ENCODE assay signal across 20 mouse cellular contexts in genomic region chr4:156050391-156050980, GRCm38 (mm10). TPM values are rescaled to one million over a fixed set of nuclear protein-coding genes. Genes with fewer than 3 reads are reported as not detected.
DNase-seq lines count a peak whose midpoint lies in the region; ATAC-seq and TF ChIP-seq lines count a peak whose summit lies in the region.
"Had no signal": no experiment of that assay in that cellular context is flagged by ENCODE, and none has a peak within 500 bp of the region (broad histone marks: within the 10 kb centered on the region; RNA-seq: fewer than 3 reads in every experiment).

No protein-coding gene starts in this region.

- H3K36me3 ChIP-seq in embryonic facial prominence, embryonic 14.5 days (ENCODE audit: control insufficient read depth, insufficient read depth, low read length) = no peaks in the 10 kb centered on the region
- no peaks in the 10 kb centered on the region; the same call in 1 of the 2 replicates for H3K36me3 ChIP-seq in embryonic facial prominence, embryonic 10.5 days (replicated peaks)
- no peaks in the 10 kb centered on the region for H3K36me3 ChIP-seq in lung, postnatal 0 days (ENCODE audit: insufficient read depth, low read length)
- H3K36me3 ChIP-seq in kidney, embryonic 15.5 days = peaks cover 9% of the 10 kb centered on the region; the same call in 1 of the 2 replicates
- H3K36me3 ChIP-seq: embryonic facial prominence, embryonic 12.5 days; forebrain, embryonic 15.5 days; G1E; midbrain, embryonic 13.5 days; neural tube, embryonic 13.5 days had no signal

- H3K9ac ChIP-seq in embryonic facial prominence, embryonic 14.5 days (ENCODE audit: low read depth, low read length) = no peak overlapping the region
- no peak overlapping the region for H3K9ac ChIP-seq in lung, postnatal 0 days (replicated peaks; ENCODE audit: low read depth)
- no peak overlapping the region for H3K9ac ChIP-seq in kidney, embryonic 15.5 days
- H3K9ac ChIP-seq: embryonic facial prominence, embryonic 12.5 days; forebrain, embryonic 15.5 days; liver, embryonic 14.5 days; midbrain, embryonic 13.5 days; neural tube, embryonic 13.5 days had no signal

- 0 out of 2 replicates have a peak, but pooled peaks have one; percentile 9 for ATAC-seq in embryonic facial prominence, embryonic 14.5 days (ENCODE audit: low read depth)
- peak; percentile 63 for ATAC-seq in lung, postnatal 0 days
- ATAC-seq in kidney, embryonic 15.5 days (replicated peaks; ENCODE audit: low FRiP score) = no peak
- ATAC-seq in megakaryocyte, adult 5-6 weeks (ENCODE audit: poor library complexity, severe bottlenecking) = no peak
- ATAC-seq: forebrain, embryonic 15.5 days; midbrain, embryonic 13.5 days had no signal

- H3K27ac ChIP-seq in embryonic facial prominence, embryonic 14.5 days (replicated peaks; ENCODE audit: low read depth, low read length) = no peak overlapping the region
- H3K27ac ChIP-seq in embryonic facial prominence, embryonic 10.5 days (replicated peaks) = no peak overlapping the region
- no peak overlapping the region for H3K27ac ChIP-seq in lung, postnatal 0 days (ENCODE audit: low read length)
- H3K27ac ChIP-seq in kidney, embryonic 15.5 days = no peak overlapping the region
- H3K27ac ChIP-seq: embryonic facial prominence, embryonic 12.5 days; forebrain, embryonic 15.5 days; liver, embryonic 14.5 days; midbrain, embryonic 13.5 days; neural tube, embryonic 13.5 days had no signal

- H3K4me2 ChIP-seq in embryonic facial prominence, embryonic 14.5 days (ENCODE audit: low read depth, low read length) = no peak overlapping the region
- no peak overlapping the region for H3K4me2 ChIP-seq in lung, postnatal 0 days (replicated peaks; ENCODE audit: low read depth, low read length)
- no peak overlapping the region for H3K4me2 ChIP-seq in kidney, embryonic 15.5 days
- H3K4me2 ChIP-seq: embryonic facial prominence, embryonic 12.5 days; forebrain, embryonic 15.5 days; midbrain, embryonic 13.5 days; neural tube, embryonic 13.5 days had no signal

- H3K9me3 ChIP-seq in embryonic facial prominence, embryonic 14.5 days (ENCODE audit: control insufficient read depth, low read length) = no peaks in the 10 kb centered on the region
- H3K9me3 ChIP-seq in embryonic facial prominence, embryonic 10.5 days = no peaks in the 10 kb centered on the region
- H3K9me3 ChIP-seq in lung, postnatal 0 days (ENCODE audit: low read length) = no peaks in the 10 kb centered on the region
- H3K9me3 ChIP-seq in kidney, embryonic 15.5 days (replicated peaks) = no peaks in the 10 kb centered on the region
- H3K9me3 ChIP-seq: embryonic facial prominence, embryonic 12.5 days; forebrain, embryonic 15.5 days; G1E; midbrain, embryonic 13.5 days; neural tube, embryonic 13.5 days had no signal

- no peak for TF ChIP-seq CTCF in lung, postnatal 0 days (IDR thresholded peaks at IDR 0.05)

- no peak for DNase-seq in embryonic facial prominence, embryonic 14.5 days (ENCODE audit: low spot score)
- no peak for DNase-seq in embryonic facial prominence, embryonic 10.5 days (ENCODE audit: low spot score)
- peak; percentile 12 for DNase-seq in 3T3-L1 (ENCODE audit: low read depth, low spot score)
- peak; percentile 79 to 80 for DNase-seq in adrenal gland, postnatal 36 days
- peak; percentile 55 for DNase-seq in lung, postnatal 0 days (ENCODE audit: low spot score)
- no peak for DNase-seq in thymus, postnatal 14 days
- DNase-seq: cerebellum, adult 11-12 months; gastrocnemius, postnatal 25 days; kidney, adult 18-20 months; right cerebral cortex, postnatal 25 days; thymus, adult 18-20 months had no signal

- no peaks in the 10 kb centered on the region for H3K4me1 ChIP-seq in embryonic facial prominence, embryonic 14.5 days (ENCODE audit: control insufficient read depth, insufficient read depth, low read length)
- H3K4me1 ChIP-seq in embryonic facial prominence, embryonic 10.5 days = peaks cover 8% of the 10 kb centered on the region
- no peaks in the 10 kb centered on the region for H3K4me1 ChIP-seq in lung, postnatal 0 days (ENCODE audit: insufficient read depth, low read depth, low read length)
- H3K4me1 ChIP-seq in kidney, embryonic 15.5 days = peaks cover 11% of the 10 kb centered on the region; the same call in 1 of the 2 replicates
- H3K4me1 ChIP-seq: embryonic facial prominence, embryonic 12.5 days; forebrain, embryonic 15.5 days; midbrain, embryonic 13.5 days had no signal

- TF ChIP-seq EP300 in lung, postnatal 0 days (IDR thresholded peaks at IDR 0.05) = no peak

- 60% methylated on average over 6 of the region's 6 CpGs for WGBS in embryonic facial prominence, embryonic 14.5 days
- WGBS in embryonic facial prominence, embryonic 10.5 days = 67% methylated on average over 6 of the region's 6 CpGs
- 45% methylated on average over 6 of the region's 6 CpGs for WGBS in lung, postnatal 0 days
- 76% methylated on average over 6 of the region's 6 CpGs for WGBS in kidney, embryonic 15.5 days

- H3K4me3 ChIP-seq in embryonic facial prominence, embryonic 14.5 days (ENCODE audit: low read depth, low read length) = no peak overlapping the region
- no peak overlapping the region for H3K4me3 ChIP-seq in embryonic facial prominence, embryonic 10.5 days
- no peak overlapping the region for H3K4me3 ChIP-seq in lung, postnatal 0 days (ENCODE audit: low read depth, low read length)
- H3K4me3 ChIP-seq in kidney, embryonic 15.5 days (replicated peaks) = no peak overlapping the region
- H3K4me3 ChIP-seq: embryonic facial prominence, embryonic 12.5 days; forebrain, embryonic 15.5 days; midbrain, embryonic 13.5 days; neural tube, embryonic 13.5 days had no signal

- H3K27me3 ChIP-seq in embryonic facial prominence, embryonic 14.5 days (replicated peaks; ENCODE audit: control insufficient read depth, insufficient read depth, low read length) = no peaks in the 10 kb centered on the region
- H3K27me3 ChIP-seq in embryonic facial prominence, embryonic 10.5 days (replicated peaks; ENCODE audit: low read depth, poor library complexity, severe bottlenecking) = no peaks in the 10 kb centered on the region
- H3K27me3 ChIP-seq in lung, postnatal 0 days (replicated peaks; ENCODE audit: insufficient read depth, low read length) = no peaks in the 10 kb centered on the region
- H3K27me3 ChIP-seq in kidney, embryonic 15.5 days = no peaks in the 10 kb centered on the region
- H3K27me3 ChIP-seq: embryonic facial prominence, embryonic 12.5 days; forebrain, embryonic 15.5 days; midbrain, embryonic 13.5 days; neural tube, embryonic 13.5 days had no signal

RNA-seq across cellular contexts. Expression of gene Ttll10, which starts 8.7 kb away (rescaled TPM):
- polyA plus RNA-seq in embryonic facial prominence, embryonic 14.5 days (2014; fragmentation: Nextera tagmentation; extraction: Ambion mirVana) = 1.2 and 2.8 TPM in 2 replicates
- 0.69 and 0.95 TPM in 2 replicates for polyA plus RNA-seq in embryonic facial prominence, embryonic 10.5 days (2016; fragmentation: Nextera tagmentation; extraction: Ambion mirVana)
- total RNA-seq in adrenal gland, postnatal 36 days (2021) = under 1 TPM in 1 of 2 experiments, not detected in 1; 0.16 TPM
- polyA plus RNA-seq in lung, postnatal 0 days (2015; fragmentation: Nextera tagmentation; extraction: Ambion mirVana) = 2.1 and 2.5 TPM in 2 replicates
- polyA plus RNA-seq in kidney, embryonic 15.5 days (2015; fragmentation: Nextera tagmentation; extraction: Ambion mirVana) = 7.8 TPM in 2 replicates
- not detected in 2 replicates for total RNA-seq in megakaryocyte, adult 5-6 weeks (2015)
- not detected in 2 replicates for total RNA-seq in megakaryocyte, adult 5-6 weeks (2017)
- total RNA-seq: gastrocnemius, postnatal 25 days; left cerebral cortex, postnatal 10 days had no signal
- polyA plus RNA-seq: forebrain, embryonic 15.5 days; G1E; midbrain, embryonic 13.5 days; neural tube, embryonic 13.5 days had no signal

RNA-seq across cellular contexts. Expression of gene Tnfrsf18, which starts 24.5 kb away (rescaled TPM):
- polyA plus RNA-seq in embryonic facial prominence, embryonic 14.5 days (2014; fragmentation: Nextera tagmentation; extraction: Ambion mirVana) = 2.7 and 3.1 TPM in 2 replicates
- 1.2 and 1.4 TPM in 2 replicates for polyA plus RNA-seq in embryonic facial prominence, embryonic 10.5 days (2016; fragmentation: Nextera tagmentation; extraction: Ambion mirVana)
- total RNA-seq in adrenal gland, postnatal 36 days (2021) = under 1 TPM in 1 of 2 experiments, not detected in 1; 0.40 TPM
- polyA plus RNA-seq in lung, postnatal 0 days (2015; fragmentation: Nextera tagmentation; extraction: Ambion mirVana) = 1.6 and 1.9 TPM in 2 replicates
- 1.7 and 2.4 TPM in 2 replicates for polyA plus RNA-seq in kidney, embryonic 15.5 days (2015; fragmentation: Nextera tagmentation; extraction: Ambion mirVana)
- 2.7 and 10.3 TPM in 2 replicates for total RNA-seq in megakaryocyte, adult 5-6 weeks (2015)
- total RNA-seq in megakaryocyte, adult 5-6 weeks (2017) = 6.0 and 7.2 TPM in 2 replicates
- total RNA-seq: gastrocnemius, postnatal 25 days; left cerebral cortex, postnatal 10 days had no signal
- polyA plus RNA-seq: G1E had no signal

RNA-seq across cellular contexts. Expression of gene Tnfrsf4, which starts 36.8 kb away (rescaled TPM):
- 0.25 and 0.42 TPM in 2 replicates for polyA plus RNA-seq in embryonic facial prominence, embryonic 14.5 days (2014; fragmentation: Nextera tagmentation; extraction: Ambion mirVana)
- polyA plus RNA-seq in embryonic facial prominence, embryonic 10.5 days (2016; fragmentation: Nextera tagmentation; extraction: Ambion mirVana) = 1.1 and 1.4 TPM in 2 replicates
- total RNA-seq in adrenal gland, postnatal 36 days (2021) = under 1 TPM; 0.43 to 0.89 TPM
- polyA plus RNA-seq in lung, postnatal 0 days (2015; fragmentation: Nextera tagmentation; extraction: Ambion mirVana) = 4.9 and 5.2 TPM in 2 replicates
- polyA plus RNA-seq in kidney, embryonic 15.5 days (2015; fragmentation: Nextera tagmentation; extraction: Ambion mirVana) = 0.72 and 0.78 TPM in 2 replicates
- total RNA-seq in megakaryocyte, adult 5-6 weeks (2015) = 1.5 and 2.1 TPM in 2 replicates
- 1.2 and 2.8 TPM in 2 replicates for total RNA-seq in megakaryocyte, adult 5-6 weeks (2017)

RNA-seq across cellular contexts. Expression of gene Sdf4, which starts 57.8 kb away (rescaled TPM):
- polyA plus RNA-seq in embryonic facial prominence, embryonic 14.5 days (2014; fragmentation: Nextera tagmentation; extraction: Ambion mirVana) = 164 and 181 TPM in 2 replicates
- polyA plus RNA-seq in embryonic facial prominence, embryonic 10.5 days (2016; fragmentation: Nextera tagmentation; extraction: Ambion mirVana) = 132 and 138 TPM in 2 replicates
- 100 to 1,000 TPM; 266 to 276 TPM for total RNA-seq in adrenal gland, postnatal 36 days (2021)
- polyA plus RNA-seq in lung, postnatal 0 days (2015; fragmentation: Nextera tagmentation; extraction: Ambion mirVana) = 155 and 166 TPM in 2 replicates
- 158 and 161 TPM in 2 replicates for polyA plus RNA-seq in kidney, embryonic 15.5 days (2015; fragmentation: Nextera tagmentation; extraction: Ambion mirVana)
- total RNA-seq in megakaryocyte, adult 5-6 weeks (2015) = 43.6 and 57.5 TPM in 2 replicates
- total RNA-seq in megakaryocyte, adult 5-6 weeks (2017) = 216 and 221 TPM in 2 replicates

RNA-seq across cellular contexts. Expression of gene B3galt6, which starts 58.0 kb away (rescaled TPM):
- 14.7 and 17.5 TPM in 2 replicates for polyA plus RNA-seq in embryonic facial prominence, embryonic 14.5 days (2014; fragmentation: Nextera tagmentation; extraction: Ambion mirVana)
- 12.7 and 15.7 TPM in 2 replicates for polyA plus RNA-seq in embryonic facial prominence, embryonic 10.5 days (2016; fragmentation: Nextera tagmentation; extraction: Ambion mirVana)
- total RNA-seq in adrenal gland, postnatal 36 days (2021) = 1 to 10 TPM; 7.6 to 8.0 TPM
- 6.8 TPM in 2 replicates for polyA plus RNA-seq in lung, postnatal 0 days (2015; fragmentation: Nextera tagmentation; extraction: Ambion mirVana)
- 17.5 and 18.1 TPM in 2 replicates for polyA plus RNA-seq in kidney, embryonic 15.5 days (2015; fragmentation: Nextera tagmentation; extraction: Ambion mirVana)
- 3.5 and 3.6 TPM in 2 replicates for total RNA-seq in megakaryocyte, adult 5-6 weeks (2015)
- 3.5 and 4.0 TPM in 2 replicates for total RNA-seq in megakaryocyte, adult 5-6 weeks (2017)

Comparison
In these comparisons a context has a peak if more than half of its experiments do, and no peak if none do; other contexts are left out.
1. ATAC-seq: peak in embryonic facial prominence, embryonic 14.5 days (single experiment) and lung, postnatal 0 days (single experiment); none in kidney, embryonic 15.5 days (single experiment) and megakaryocyte, adult 5-6 weeks (single experiment).
2. DNase-seq: peak in 3T3-L1 (single experiment), adrenal gland, postnatal 36 days (2 of 2) and lung, postnatal 0 days (single experiment); none in embryonic facial prominence, embryonic 14.5 days (single experiment), embryonic facial prominence, embryonic 10.5 days (single experiment) and thymus, postnatal 14 days (single experiment).